Mouse (Mus musculus): ENCODE measurements around the gene Gpr107. TPM values are rescaled to one million over a fixed set of nuclear protein-coding genes. Genes with fewer than 3 reads are reported as not detected.
"Not testable (repeated sequence)": the region's sequence is repeated elsewhere in the genome, so short reads cannot be mapped to it uniquely, and the experiment has no call there.

Gene Gpr107
- polyA plus RNA-seq, 1 experiment, result 92.5 TPM

DNA sequence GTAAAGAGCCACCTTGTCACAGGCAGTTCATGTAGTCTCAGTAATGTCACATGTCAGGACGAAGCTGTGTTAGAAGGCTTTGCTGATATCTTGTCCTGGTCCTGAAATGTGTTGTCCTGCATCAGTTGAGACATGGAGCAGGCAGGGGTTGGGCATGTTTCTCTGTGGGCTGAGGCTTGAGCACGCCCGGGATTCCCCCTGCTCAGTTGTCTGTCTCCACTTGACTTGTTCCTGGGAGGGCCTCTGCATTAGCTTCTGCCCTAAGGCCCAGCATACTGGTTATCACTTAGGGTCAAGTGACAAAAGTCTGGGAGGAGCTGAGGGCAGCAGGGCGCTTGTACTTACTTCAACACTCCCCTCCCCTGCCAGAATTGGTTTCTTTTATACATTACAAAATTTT lies 13.4 kb downstream of the Gpr107 start:
- Histone ChIP-seq H3K4me1 (ENCODE audit: control insufficient read depth, insufficient read depth, low read length) (peaks cover 14% of the 10 kb centered on the region), H3K4me3 (ENCODE audit: insufficient read depth, low read length) (no peak overlapping the region), H3K27ac (ENCODE audit: insufficient read depth, low read length) (peak overlapping the region; percentile 4; the same call in 1 of the 2 replicates)
- TF ChIP-seq POLR2A (IDR thresholded peaks at IDR 0.05; ENCODE audit: low read depth, low read length), result no peak
- no peak for TF ChIP-seq CTCF (IDR thresholded peaks at IDR 0.05; ENCODE audit: borderline replicate concordance, insufficient read depth, low read length)

- H3K4me3 ChIP-seq (ENCODE audit: insufficient read depth, low read length); H3K27ac ChIP-seq (ENCODE audit: insufficient read depth, low read length): not testable (repeated sequence)
These were observed 15.5 kb downstream of the Gpr107 start for GRCm38 (mm10) chr2:31167571-31167970.

DNA sequence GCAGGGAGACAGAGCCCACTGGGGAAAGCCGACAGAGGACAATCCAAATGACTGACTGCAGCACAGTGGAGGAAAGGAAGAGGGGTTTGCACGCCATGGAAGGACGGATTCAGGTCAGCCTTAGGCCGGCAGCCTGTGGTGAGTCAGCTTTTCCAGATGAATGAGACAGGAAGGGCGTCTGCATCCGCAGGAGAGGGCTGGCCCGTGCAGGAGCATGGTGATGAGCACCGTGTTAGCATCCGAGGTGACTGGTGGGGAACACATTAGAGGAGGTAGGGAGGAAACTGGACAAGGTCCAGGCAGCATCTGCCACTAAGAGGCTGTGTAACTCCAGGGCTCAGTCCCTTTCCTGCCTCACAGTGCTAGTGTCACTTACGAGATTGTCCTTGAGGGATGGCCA lies 16.9 kb downstream of the Gpr107 start:
- H3K27ac ChIP-seq (ENCODE audit: insufficient read depth, low read length), result no peak overlapping the region
- H3K4me1 ChIP-seq (ENCODE audit: control insufficient read depth, insufficient read depth, low read length), result peaks cover 13% of the 10 kb centered on the region
- no peak overlapping the region for H3K4me3 ChIP-seq (ENCODE audit: insufficient read depth, low read length)
- no peak for TF ChIP-seq POLR2A (IDR thresholded peaks at IDR 0.05; ENCODE audit: low read depth, low read length)
- TF ChIP-seq CTCF (IDR thresholded peaks at IDR 0.05; ENCODE audit: borderline replicate concordance, insufficient read depth, low read length), result no peak

More at GRCm38 (mm10) chr2:31167571-31167970, 15.5 kb downstream of the Gpr107 start:
- peaks cover 14% of the 10 kb centered on the region for H3K4me1 ChIP-seq (ENCODE audit: control insufficient read depth, insufficient read depth, low read length)

GRCm38 (mm10) chr2:31170164-31170563 lies 18.0 kb downstream of the Gpr107 start:
- no peak overlapping the region for H3K4me3 ChIP-seq (ENCODE audit: insufficient read depth, low read length)
- H3K4me1 ChIP-seq (ENCODE audit: control insufficient read depth, insufficient read depth, low read length), result peaks cover 3% of the 10 kb centered on the region; the same call in 1 of the 2 replicates
- TF ChIP-seq CTCF (IDR thresholded peaks at IDR 0.05; ENCODE audit: borderline replicate concordance, insufficient read depth, low read length), result no peak
- TF ChIP-seq POLR2A (IDR thresholded peaks at IDR 0.05; ENCODE audit: low read depth, low read length), result no peak
- H3K27ac ChIP-seq (ENCODE audit: insufficient read depth, low read length), result no peak overlapping the region

DNA sequence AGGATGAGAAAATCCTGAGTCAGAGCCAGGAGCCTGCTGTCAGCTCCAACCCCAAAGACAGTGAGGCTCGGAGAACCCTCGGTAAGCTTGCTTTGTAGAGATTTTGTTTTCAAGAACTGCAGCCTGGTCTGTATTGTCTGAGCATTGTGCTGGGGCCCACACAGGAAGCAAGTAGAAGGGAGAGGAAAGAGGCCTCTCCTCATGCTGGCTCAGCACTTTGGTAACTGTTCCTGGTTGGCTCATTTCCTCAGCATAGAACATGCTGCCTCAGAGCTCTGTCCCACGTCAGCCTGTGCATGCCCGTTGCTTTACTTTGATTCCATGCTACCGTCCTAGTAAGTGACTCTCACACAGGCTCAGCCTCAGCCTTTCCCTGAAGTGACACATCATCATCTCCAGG lies 19.9 kb downstream of the Gpr107 start:
- Histone ChIP-seq H3K27ac (ENCODE audit: insufficient read depth, low read length) (no peak overlapping the region), H3K4me3 (ENCODE audit: insufficient read depth, low read length) (no peak overlapping the region), H3K4me1 (ENCODE audit: control insufficient read depth, insufficient read depth, low read length) (no peaks in the 10 kb centered on the region)
- TF ChIP-seq CTCF (IDR thresholded peaks at IDR 0.05; ENCODE audit: borderline replicate concordance, insufficient read depth, low read length) (no peak), POLR2A (IDR thresholded peaks at IDR 0.05; ENCODE audit: low read depth, low read length) (no peak)

- Histone ChIP-seq H3K4me1 (ENCODE audit: control insufficient read depth, insufficient read depth, low read length) (no peaks in the 10 kb centered on the region), H3K4me3 (ENCODE audit: insufficient read depth, low read length) (no peak overlapping the region), H3K27ac (ENCODE audit: insufficient read depth, low read length) (no peak overlapping the region)
- TF ChIP-seq CTCF (IDR thresholded peaks at IDR 0.05; ENCODE audit: borderline replicate concordance, insufficient read depth, low read length) (no peak), POLR2A (IDR thresholded peaks at IDR 0.05; ENCODE audit: low read depth, low read length) (no peak)
These were observed 20.4 kb downstream of the Gpr107 start for GRCm38 (mm10) chr2:31172536-31172935.

DNA sequence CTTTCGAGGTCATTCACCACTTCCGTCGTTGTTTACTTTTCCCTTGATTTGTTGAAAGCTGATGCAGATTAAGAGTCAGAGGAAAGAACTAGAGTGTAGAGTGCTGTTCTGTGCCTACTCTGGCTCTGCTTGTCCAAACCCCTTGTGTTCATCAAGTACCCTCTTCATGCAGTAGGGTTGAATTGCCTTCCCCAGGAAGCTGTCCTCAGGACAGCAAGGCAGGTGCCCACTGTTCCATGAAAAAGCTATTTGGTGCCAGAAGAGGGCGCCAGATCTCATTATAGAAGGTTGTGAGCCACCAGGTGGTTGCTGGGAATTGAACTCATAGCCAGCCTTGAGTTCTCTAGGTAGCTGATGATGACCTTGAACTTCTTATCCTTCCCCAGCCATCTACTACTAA lies 21.2 kb downstream of the Gpr107 start:
- no peaks in the 10 kb centered on the region for H3K4me1 ChIP-seq (ENCODE audit: control insufficient read depth, insufficient read depth, low read length)
- no peak overlapping the region for H3K27ac ChIP-seq (ENCODE audit: insufficient read depth, low read length)
- no peak for TF ChIP-seq CTCF (IDR thresholded peaks at IDR 0.05; ENCODE audit: borderline replicate concordance, insufficient read depth, low read length)
- no peak for TF ChIP-seq POLR2A (IDR thresholded peaks at IDR 0.05; ENCODE audit: low read depth, low read length)
- no peak overlapping the region for H3K4me3 ChIP-seq (ENCODE audit: insufficient read depth, low read length)

DNA sequence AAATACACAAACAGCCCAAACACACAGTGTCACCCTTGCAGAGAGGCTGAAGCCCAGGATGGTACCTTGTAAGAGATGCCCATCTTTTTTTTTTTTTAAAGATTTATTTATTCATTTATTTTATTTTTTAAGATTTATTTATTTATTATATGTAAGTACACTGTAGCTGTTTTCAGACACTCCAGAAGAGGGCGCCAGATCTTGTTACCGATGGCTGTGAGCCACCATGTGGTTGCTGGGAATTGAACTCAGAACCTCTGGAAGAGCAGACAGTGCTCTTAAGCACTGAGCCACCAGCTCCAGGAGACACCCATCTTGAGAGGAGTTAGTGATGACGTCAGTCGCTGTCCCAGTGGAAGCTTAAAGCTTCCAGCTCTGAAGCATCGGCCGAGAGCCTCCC lies 26.5 kb downstream of the Gpr107 start:
- not testable (repeated sequence) for H3K27ac ChIP-seq (ENCODE audit: insufficient read depth, low read length); H3K4me1 ChIP-seq (ENCODE audit: control insufficient read depth, insufficient read depth, low read length); H3K4me3 ChIP-seq (ENCODE audit: insufficient read depth, low read length)

- Histone ChIP-seq H3K27ac (ENCODE audit: insufficient read depth, low read length) (no peak overlapping the region), H3K4me3 (ENCODE audit: insufficient read depth, low read length) (no peak overlapping the region), H3K4me1 (ENCODE audit: control insufficient read depth, insufficient read depth, low read length) (no peaks in the 10 kb centered on the region)
- TF ChIP-seq POLR2A (IDR thresholded peaks at IDR 0.05; ENCODE audit: low read depth, low read length) (no peak), CTCF (IDR thresholded peaks at IDR 0.05; ENCODE audit: borderline replicate concordance, insufficient read depth, low read length) (no peak)
These were observed 27.4 kb downstream of the Gpr107 start for GRCm38 (mm10) chr2:31179471-31179870.

DNA sequence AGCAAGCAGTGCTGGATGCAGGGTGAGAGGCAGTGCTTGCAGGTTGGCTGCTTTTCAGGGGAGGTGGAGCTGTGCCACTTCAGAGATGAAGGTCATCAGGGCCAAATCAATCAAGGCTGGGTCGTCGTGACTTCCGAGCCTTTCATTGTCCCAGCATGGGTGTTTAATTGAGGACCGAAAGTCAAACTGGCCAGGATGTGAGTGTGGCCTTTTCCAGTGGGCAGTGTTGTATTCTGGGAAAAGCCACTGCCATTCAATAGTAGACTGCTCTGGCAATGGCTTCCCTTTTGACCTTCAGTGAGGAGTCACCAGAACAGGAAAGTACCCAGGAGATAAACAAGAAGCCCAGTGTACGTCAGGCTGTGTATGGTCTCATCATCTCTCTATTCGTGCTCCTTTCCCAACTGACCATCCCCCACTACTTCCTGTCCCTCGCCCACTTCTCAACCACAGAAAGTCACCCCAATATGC lies 28.0 kb downstream of the Gpr107 start:
- no peak overlapping the region for H3K4me3 ChIP-seq (ENCODE audit: insufficient read depth, low read length)
- TF ChIP-seq POLR2A (IDR thresholded peaks at IDR 0.05; ENCODE audit: low read depth, low read length) (no peak), CTCF (IDR thresholded peaks at IDR 0.05; ENCODE audit: borderline replicate concordance, insufficient read depth, low read length) (no peak)
- no peaks in the 10 kb centered on the region for H3K4me1 ChIP-seq (ENCODE audit: control insufficient read depth, insufficient read depth, low read length)
- no peak overlapping the region for H3K27ac ChIP-seq (ENCODE audit: insufficient read depth, low read length)

GRCm38 (mm10) chr2:31182786-31183330 lies 30.7 kb downstream of the Gpr107 start:
- Histone ChIP-seq H3K4me3 (ENCODE audit: insufficient read depth, low read length) (no peak overlapping the region), H3K4me1 (ENCODE audit: control insufficient read depth, insufficient read depth, low read length) (no peaks in the 10 kb centered on the region)
- TF ChIP-seq CTCF (IDR thresholded peaks at IDR 0.05; ENCODE audit: borderline replicate concordance, insufficient read depth, low read length) (no peak), POLR2A (IDR thresholded peaks at IDR 0.05; ENCODE audit: low read depth, low read length) (no peak)

More at GRCm38 (mm10) chr2:31182786-31183330, 30.7 kb downstream of the Gpr107 start:
- no peak overlapping the region for H3K27ac ChIP-seq (ENCODE audit: insufficient read depth, low read length)
